Mouse (Mus musculus): ENCODE results near the gene Kir3dl2.
"Not testable (repeated sequence)": the region's sequence is repeated elsewhere in the genome, so short reads cannot be mapped to it uniquely, and the experiment has no call there.

Kir3dl2 gene

GRCm38 (mm10) chrX:136543956-136544355 is at the start of gene Kir3dl2:
Gene Kir3dl2 (minus strand): TSS chrX:136544056.
- not testable (repeated sequence) for DNase-seq

- DNase-seq = no peak
Observed at GRCm38 (mm10) chrX:136590897-136591257, 47.0 kb upstream of the Kir3dl2 start.

GRCm38 (mm10) chrX:136590199-136590896 is 46.5 kb upstream of the Kir3dl2 start, which contains the start of gene Tceal3:
Gene Tceal3 (plus strand): TSS chrX:136590842.
- peak; percentile 73 for DNase-seq

- DNase-seq = no peak
Observed at GRCm38 (mm10) chrX:136584617-136585016, 40.8 kb upstream of the Kir3dl2 start.

GRCm38 (mm10) chrX:136569094-136569493 is 25.2 kb upstream of the Kir3dl2 start:
- not testable (repeated sequence) for DNase-seq

GRCm38 (mm10) chrX:136517699-136518098 is 26.2 kb downstream of the Kir3dl2 start, which contains the start of gene Kir3dl1:
Gene Kir3dl1 (plus strand): TSS chrX:136517999.
- DNase-seq = not testable (repeated sequence)

Measured in right cerebral cortex, postnatal 4 days (tissue).